Mouse (Mus musculus): ENCODE measurements around the gene Csrnp1. TPM values are rescaled to one million over a fixed set of nuclear protein-coding genes. Genes with fewer than 3 reads are reported as not detected.

Gene Csrnp1
- polyA plus RNA-seq, 1 experiment from 2014 or later, result 4.6 TPM

DNA sequence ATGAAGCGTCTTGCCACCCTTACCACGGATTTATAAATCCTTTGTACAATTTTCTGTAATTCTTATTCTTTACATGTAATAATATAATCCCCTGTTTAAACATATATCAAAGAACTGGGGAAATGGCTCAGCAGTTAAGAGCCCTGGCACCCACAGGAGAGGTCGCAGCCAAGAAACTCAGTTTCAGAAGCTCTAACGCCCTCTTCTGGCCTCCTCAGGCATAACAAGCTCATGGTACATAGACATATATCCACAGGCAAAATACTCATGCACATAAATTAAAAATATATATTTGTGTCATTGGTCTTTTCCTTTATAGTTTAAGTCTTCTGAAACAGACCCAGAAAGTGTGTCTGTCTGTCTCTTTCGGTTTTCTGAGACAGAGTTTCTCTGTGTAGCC, 9.8 kb downstream of the Csrnp1 start:
- H3K4me1 ChIP-seq, result peaks cover 30% of the 10 kb centered on the region
- peaks cover 28% of the 10 kb centered on the region for H3K36me3 ChIP-seq

DNA sequence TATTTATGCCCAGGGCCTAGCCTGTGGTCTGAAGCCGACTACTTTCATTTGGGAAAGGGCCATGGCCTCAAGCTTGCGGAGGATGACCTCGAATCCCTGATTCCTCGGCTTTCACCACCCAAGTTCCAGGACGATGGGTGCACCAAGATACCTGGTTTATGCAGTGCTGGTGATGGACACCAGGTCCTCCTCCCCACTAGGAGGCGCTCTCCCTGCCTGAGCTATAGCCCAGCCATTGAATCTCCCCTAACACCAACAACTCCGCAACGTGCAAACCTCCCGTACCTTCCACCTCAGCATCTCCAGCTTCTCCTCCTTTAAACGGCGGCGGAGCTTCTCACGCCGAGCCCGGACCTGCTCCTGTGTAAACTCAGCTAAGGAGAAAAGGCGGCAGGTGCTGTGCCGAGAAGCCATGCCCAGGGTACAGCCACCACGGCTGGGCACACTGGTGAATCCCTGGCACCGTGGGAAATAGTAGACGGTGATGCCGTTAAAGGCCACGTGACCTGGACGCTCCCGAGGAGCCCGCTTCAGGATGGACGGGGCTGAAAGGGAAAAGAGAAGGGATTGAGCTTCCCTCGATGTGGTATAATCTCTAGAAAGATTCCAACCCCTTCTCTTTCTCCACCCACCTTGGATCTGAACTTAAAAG, 10.5 kb downstream of the Csrnp1 start:
- H3K9me3 ChIP-seq, result no peaks in the 10 kb centered on the region
- WGBS, result 91% methylated on average over 27 of the region's 27 CpGs
- no peak overlapping the region for H3K27ac ChIP-seq
- peaks cover 28% of the 10 kb centered on the region for H3K36me3 ChIP-seq
- no peak overlapping the region for H3K4me2 ChIP-seq (replicated peaks)
- peaks cover 26% of the 10 kb centered on the region for H3K4me1 ChIP-seq
- H3K4me3 ChIP-seq, result no peak overlapping the region
- no peak for ATAC-seq (ENCODE audit: insufficient number of reproducible peaks, insufficient read depth, low FRiP score, low TSS enrichment)
- H3K27me3 ChIP-seq, result no peaks in the 10 kb centered on the region
- H3K9ac ChIP-seq, result no peak overlapping the region

More for the DNA sequence above, 9.8 kb downstream of the Csrnp1 start:
- no peak for ATAC-seq (ENCODE audit: insufficient number of reproducible peaks, insufficient read depth, low FRiP score, low TSS enrichment)
- WGBS, result 82% methylated on average over 5 of the region's 5 CpGs
- Histone ChIP-seq H3K27ac (no peak overlapping the region), H3K4me3 (no peak overlapping the region), H3K9me3 (no peaks in the 10 kb centered on the region), H3K27me3 (no peaks in the 10 kb centered on the region), H3K9ac (no peak overlapping the region), H3K4me2 (replicated peaks) (no peak overlapping the region)

DNA sequence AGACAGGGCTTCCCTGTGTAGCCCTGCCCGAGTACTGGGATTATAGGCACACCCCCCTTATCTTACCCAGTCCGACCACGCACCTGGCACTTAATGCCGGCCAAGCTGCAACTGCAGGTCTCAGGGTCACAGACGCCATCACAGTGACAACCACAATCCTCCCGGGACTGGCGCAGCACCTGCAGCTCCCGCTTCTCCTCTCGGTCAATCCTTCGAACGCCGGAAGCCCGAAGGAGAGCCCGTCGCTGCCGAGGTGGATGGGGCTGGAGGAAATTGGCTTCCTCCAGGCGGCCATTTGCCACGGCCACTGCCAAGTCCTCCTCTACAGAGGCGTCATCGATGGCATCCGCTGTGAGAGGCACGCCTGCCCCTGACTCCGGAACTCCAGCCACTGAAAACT, 11.2 kb downstream of the Csrnp1 start:
- WGBS, result 91% methylated on average over 23 of the region's 23 CpGs
- Histone ChIP-seq H3K27me3 (no peaks in the 10 kb centered on the region), H3K9ac (no peak overlapping the region), H3K4me3 (no peak overlapping the region), H3K9me3 (no peaks in the 10 kb centered on the region), H3K4me2 (replicated peaks) (no peak overlapping the region), H3K27ac (no peak overlapping the region), H3K36me3 (peaks cover 28% of the 10 kb centered on the region), H3K4me1 (peaks cover 19% of the 10 kb centered on the region)
- ATAC-seq (ENCODE audit: insufficient number of reproducible peaks, insufficient read depth, low FRiP score, low TSS enrichment), result no peak

DNA sequence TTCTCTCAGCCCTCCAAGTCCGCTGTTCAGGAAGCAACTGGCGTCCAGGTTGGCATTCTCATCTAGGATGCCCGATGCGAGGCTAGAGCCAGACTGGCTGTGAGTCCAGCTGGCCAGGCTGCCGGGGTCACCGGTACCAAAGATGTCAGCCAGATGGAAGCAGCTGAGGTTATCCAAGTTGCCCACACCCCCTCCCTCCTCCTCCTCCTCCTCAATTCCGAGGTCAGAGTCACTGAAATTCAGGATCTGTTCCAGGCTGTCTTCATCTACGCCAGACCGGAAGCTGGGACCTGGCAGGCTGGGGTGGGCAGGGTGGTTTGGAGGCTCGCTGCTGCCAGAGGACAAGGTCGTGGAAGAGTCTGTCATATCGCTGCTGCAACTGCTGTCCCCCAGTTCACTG, 11.9 kb downstream of the Csrnp1 start:
- H3K27me3 ChIP-seq, result no peaks in the 10 kb centered on the region
- WGBS, result 94% methylated on average over 12 of the region's 12 CpGs
- no peak overlapping the region for H3K4me2 ChIP-seq (replicated peaks)
- H3K9me3 ChIP-seq, result no peaks in the 10 kb centered on the region
- no peak overlapping the region for H3K27ac ChIP-seq
- H3K9ac ChIP-seq, result no peak overlapping the region
- ATAC-seq (ENCODE audit: insufficient number of reproducible peaks, insufficient read depth, low FRiP score, low TSS enrichment), result no peak
- H3K4me1 ChIP-seq, result peaks cover 12% of the 10 kb centered on the region
- peaks cover 28% of the 10 kb centered on the region for H3K36me3 ChIP-seq
- H3K4me3 ChIP-seq, result no peak overlapping the region

- Histone ChIP-seq H3K4me1 (peaks cover 8% of the 10 kb centered on the region), H3K9ac (no peak overlapping the region), H3K4me2 (replicated peaks) (no peak overlapping the region), H3K9me3 (no peaks in the 10 kb centered on the region), H3K27me3 (no peaks in the 10 kb centered on the region), H3K27ac (no peak overlapping the region), H3K36me3 (peaks cover 28% of the 10 kb centered on the region), H3K4me3 (no peak overlapping the region)
- no peak for ATAC-seq (ENCODE audit: insufficient number of reproducible peaks, insufficient read depth, low FRiP score, low TSS enrichment)
- 95% methylated on average over 10 of the region's 10 CpGs for WGBS
These were observed 12.3 kb downstream of the Csrnp1 start for GRCm38 (mm10) chr9:119972166-119972565.

- H3K9ac ChIP-seq, result no peak overlapping the region
These were observed 13.4 kb downstream of the Csrnp1 start for GRCm38 (mm10) chr9:119970763-119971656.

DNA sequence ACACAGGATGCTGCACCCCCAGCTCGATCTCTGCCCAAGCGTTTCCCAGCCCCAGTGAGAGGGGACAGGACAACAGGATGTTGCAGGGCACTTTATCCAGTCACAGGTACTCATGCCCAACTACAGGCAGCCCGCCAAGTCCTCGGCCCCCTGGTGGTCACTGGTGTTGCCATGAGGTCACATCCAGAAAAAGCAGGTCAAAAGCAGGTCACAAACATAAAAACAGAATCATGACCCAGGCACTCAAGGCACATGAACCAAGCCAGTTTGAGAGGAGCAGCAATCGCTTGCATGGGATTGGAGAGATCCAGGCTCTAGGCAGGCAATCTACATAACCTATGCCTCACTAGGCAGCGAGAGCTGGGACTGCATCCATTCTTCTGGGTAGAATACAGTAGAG, 14.2 kb downstream of the Csrnp1 start:
- H3K9me3 ChIP-seq, result no peaks in the 10 kb centered on the region
- WGBS, result 45% methylated on average over 6 of the region's 6 CpGs
- no peaks in the 10 kb centered on the region for H3K4me1 ChIP-seq
- H3K27me3 ChIP-seq, result no peaks in the 10 kb centered on the region
- H3K36me3 ChIP-seq, result peaks cover 28% of the 10 kb centered on the region
- no peak overlapping the region for H3K9ac ChIP-seq
- H3K4me3 ChIP-seq, result no peak overlapping the region
- no peak overlapping the region for H3K4me2 ChIP-seq (replicated peaks)
- no peak for ATAC-seq (ENCODE audit: insufficient number of reproducible peaks, insufficient read depth, low FRiP score, low TSS enrichment)
- H3K27ac ChIP-seq, result no peak overlapping the region

More at GRCm38 (mm10) chr9:119970763-119971656, 13.4 kb downstream of the Csrnp1 start:
- Histone ChIP-seq H3K27ac (no peak overlapping the region), H3K4me2 (replicated peaks) (no peak overlapping the region), H3K4me3 (no peak overlapping the region), H3K4me1 (no peaks in the 10 kb centered on the region), H3K9me3 (no peaks in the 10 kb centered on the region), H3K36me3 (peaks cover 28% of the 10 kb centered on the region), H3K27me3 (no peaks in the 10 kb centered on the region)
- 85% methylated on average over 7 of the region's 7 CpGs for WGBS
- ATAC-seq (ENCODE audit: insufficient number of reproducible peaks, insufficient read depth, low FRiP score, low TSS enrichment), result no peak

DNA sequence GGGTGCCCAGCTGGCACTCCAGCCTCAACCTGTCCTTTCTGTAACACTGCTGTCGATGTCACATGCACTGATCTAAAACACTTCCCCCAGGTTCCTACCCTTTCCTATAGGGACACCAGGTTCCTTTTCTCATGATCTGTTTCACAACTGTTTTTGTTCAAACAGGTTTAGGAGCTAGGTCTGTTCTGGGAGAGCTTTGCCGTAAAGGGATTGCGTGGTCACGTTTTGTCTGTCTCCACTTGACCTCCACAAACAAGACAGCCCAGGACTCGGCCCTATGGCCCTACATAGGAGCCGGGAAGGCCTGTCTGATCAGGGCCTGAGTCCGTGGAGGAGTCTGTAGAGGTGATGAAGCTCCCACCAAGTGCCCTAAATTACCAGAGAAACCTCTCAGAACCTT, 14.6 kb downstream of the Csrnp1 start:
- 81% methylated on average over 7 of the region's 7 CpGs for WGBS
- no peaks in the 10 kb centered on the region for H3K9me3 ChIP-seq

GRCm38 (mm10) chr9:119966221-119966910, 18.1 kb downstream of the Csrnp1 start:
- Histone ChIP-seq H3K4me2 (replicated peaks) (no peak overlapping the region), H3K9ac (no peak overlapping the region), H3K27ac (no peak overlapping the region), H3K4me3 (no peak overlapping the region), H3K36me3 (no peaks in the 10 kb centered on the region; the same call in 1 of the 2 replicates), H3K4me1 (peaks cover 9% of the 10 kb centered on the region; the same call in 1 of the 2 replicates), H3K27me3 (no peaks in the 10 kb centered on the region), H3K9me3 (no peaks in the 10 kb centered on the region)
- WGBS, result 85% methylated on average over 26 of the region's 26 CpGs
- ATAC-seq (ENCODE audit: insufficient number of reproducible peaks, insufficient read depth, low FRiP score, low TSS enrichment), result no peak

More for the DNA sequence above, 14.6 kb downstream of the Csrnp1 start:
- H3K4me3 ChIP-seq, result no peak overlapping the region
- no peaks in the 10 kb centered on the region for H3K27me3 ChIP-seq
- no peak for ATAC-seq (ENCODE audit: insufficient number of reproducible peaks, insufficient read depth, low FRiP score, low TSS enrichment)
- H3K27ac ChIP-seq, result no peak overlapping the region
- no peak overlapping the region for H3K4me2 ChIP-seq (replicated peaks)
- no peak overlapping the region for H3K9ac ChIP-seq
- peaks cover 28% of the 10 kb centered on the region for H3K36me3 ChIP-seq
- H3K4me1 ChIP-seq, result no peaks in the 10 kb centered on the region

- peaks cover 9% of the 10 kb centered on the region; the same call in 1 of the 2 replicates for H3K4me1 ChIP-seq
- H3K9me3 ChIP-seq, result no peaks in the 10 kb centered on the region
- H3K4me3 ChIP-seq, result no peak overlapping the region
- H3K36me3 ChIP-seq, result no peaks in the 10 kb centered on the region
- no peak overlapping the region for H3K9ac ChIP-seq
- no peak overlapping the region for H3K4me2 ChIP-seq (replicated peaks)
- no peaks in the 10 kb centered on the region for H3K27me3 ChIP-seq
- 74% methylated on average over 3 of the region's 3 CpGs for WGBS
- H3K27ac ChIP-seq, result no peak overlapping the region
- ATAC-seq (ENCODE audit: insufficient number of reproducible peaks, insufficient read depth, low FRiP score, low TSS enrichment), result no peak
These were observed 19.3 kb downstream of the Csrnp1 start for GRCm38 (mm10) chr9:119965186-119965585.

DNA sequence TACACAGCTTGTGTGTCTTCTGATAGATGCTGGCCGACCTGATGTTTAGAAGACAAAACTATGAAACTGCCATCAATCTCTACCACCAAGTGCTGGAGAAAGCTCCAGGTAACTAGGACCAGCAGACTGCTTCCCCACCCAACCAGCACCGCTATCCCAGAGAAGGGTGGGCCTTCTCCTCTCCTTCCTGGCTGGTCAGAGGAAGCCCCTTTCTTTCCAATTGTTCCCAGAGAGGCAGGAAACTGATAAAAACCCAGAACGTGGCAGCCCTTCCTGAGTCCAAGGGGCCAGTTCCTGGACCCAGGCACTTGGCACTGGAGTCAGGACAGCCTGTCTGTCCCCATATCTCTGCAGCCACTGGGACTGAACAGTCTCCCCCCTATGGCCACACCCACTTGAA, 20.3 kb downstream of the Csrnp1 start:
- H3K36me3 ChIP-seq, result no peaks in the 10 kb centered on the region

More for the DNA sequence above, 20.3 kb downstream of the Csrnp1 start:
- Histone ChIP-seq H3K4me1 (peaks cover 9% of the 10 kb centered on the region; the same call in 1 of the 2 replicates), H3K27me3 (no peaks in the 10 kb centered on the region), H3K4me2 (replicated peaks) (no peak overlapping the region), H3K9me3 (no peaks in the 10 kb centered on the region), H3K9ac (no peak overlapping the region), H3K27ac (no peak overlapping the region), H3K4me3 (no peak overlapping the region)
- ATAC-seq (ENCODE audit: insufficient number of reproducible peaks, insufficient read depth, low FRiP score, low TSS enrichment), result no peak
- 69% methylated on average over 3 of the region's 3 CpGs for WGBS
